Mouse (Mus musculus) kidney, postnatal 10 days (tissue): Measurements from ENCODE around the gene Tbce.
"Not testable (repeated sequence)": the region's sequence is repeated elsewhere in the genome, so short reads cannot be mapped to it uniquely, and the experiment has no call there.

ENCODE experiments used
- DNase-seq: peaks from one replicate; pipeline ENCODE4 v3.0.0; 2021; ENCODE audit warnings: mixed read lengths

Gene Tbce

GRCm38 (mm10) chr13:14033309-14034072 lies 5.9 kb downstream of the Tbce start:
- DNase-seq: no peak

- DNase-seq: no peak
Observed at GRCm38 (mm10) chr13:14026154-14026820, 13.2 kb downstream of the Tbce start.

- no peak for DNase-seq
Observed at GRCm38 (mm10) chr13:14025554-14025953, 13.9 kb downstream of the Tbce start.

GRCm38 (mm10) chr13:14021417-14021816 lies 18.0 kb downstream of the Tbce start:
- not testable (repeated sequence) for DNase-seq

GRCm38 (mm10) chr13:14018852-14019251 lies 20.6 kb downstream of the Tbce start:
- no peak for DNase-seq

- DNase-seq: no peak
Observed at GRCm38 (mm10) chr13:14018283-14018682, 21.2 kb downstream of the Tbce start.

- no peak for DNase-seq
Observed at GRCm38 (mm10) chr13:14015609-14016008, 23.8 kb downstream of the Tbce start.

GRCm38 (mm10) chr13:14014540-14014939 lies 24.9 kb downstream of the Tbce start:
- no peak for DNase-seq

- no peak for DNase-seq
Observed at GRCm38 (mm10) chr13:14014001-14014400, 25.4 kb downstream of the Tbce start.

GRCm38 (mm10) chr13:14011454-14011995 lies 27.9 kb downstream of the Tbce start:
- DNase-seq: no peak

- no peak for DNase-seq
Observed at GRCm38 (mm10) chr13:14006056-14006455, 33.4 kb downstream of the Tbce start.

GRCm38 (mm10) chr13:14004999-14005398 lies 34.4 kb downstream of the Tbce start:
- DNase-seq: no peak

- DNase-seq: peak; percentile 21
Observed at GRCm38 (mm10) chr13:14004086-14004485, 35.4 kb downstream of the Tbce start.

- DNase-seq: no peak
Observed at GRCm38 (mm10) chr13:14002706-14003105, 36.7 kb downstream of the Tbce start.

GRCm38 (mm10) chr13:13997476-13997875 lies 42.0 kb downstream of the Tbce start:
- no peak for DNase-seq

GRCm38 (mm10) chr13:13995046-13995445 lies 44.4 kb downstream of the Tbce start:
- no peak for DNase-seq

- no peak for DNase-seq
Observed at GRCm38 (mm10) chr13:13993041-13993440, 46.4 kb downstream of the Tbce start.

GRCm38 (mm10) chr13:13990391-13990790 lies 49.0 kb downstream of the Tbce start:
- DNase-seq: no peak

GRCm38 (mm10) chr13:13989135-13989534 lies 50.3 kb downstream of the Tbce start:
- DNase-seq: no peak

- DNase-seq: no peak
Observed at GRCm38 (mm10) chr13:13983523-13983922, 55.9 kb downstream of the Tbce start.

GRCm38 (mm10) chr13:13981842-13982241 lies 57.6 kb downstream of the Tbce start:
- DNase-seq: not testable (repeated sequence)

- DNase-seq: no peak
Observed at GRCm38 (mm10) chr13:13969796-13970195, 69.6 kb downstream of the Tbce start.

GRCm38 (mm10) chr13:13968629-13969111 lies 70.8 kb downstream of the Tbce start:
- DNase-seq: no peak

- DNase-seq: no peak
Observed at GRCm38 (mm10) chr13:13966172-13966571, 73.3 kb downstream of the Tbce start.
